Mouse (Mus musculus): ENCODE data around the gene Suox. TPM values are rescaled to one million over a fixed set of nuclear protein-coding genes. Genes with fewer than 3 reads are reported as not detected.

The Suox gene
- polyA plus RNA-seq, 1 experiment from 2014 or later, result 11.2 TPM

- Histone ChIP-seq H3K27me3 (replicated peaks; ENCODE audit: control insufficient read depth, insufficient read depth, low read length) (no peaks in the 10 kb centered on the region), H3K4me2 (ENCODE audit: low read length) (peak overlapping the region; percentile 50), H3K27ac (ENCODE audit: low read length) (peak overlapping the region; percentile 79), H3K36me3 (ENCODE audit: control insufficient read depth, insufficient read depth) (0 out of 2 replicates have a peak, but pooled peaks cover 3% of the 10 kb centered on the region), H3K9me3 (ENCODE audit: control insufficient read depth, low read length) (no peaks in the 10 kb centered on the region), H3K4me1 (replicated peaks; ENCODE audit: control insufficient read depth, insufficient read depth, low read length) (peaks cover 18% of the 10 kb centered on the region), H3K4me3 (replicated peaks; ENCODE audit: low read length) (peak overlapping the region; percentile 49), H3K9ac (replicated peaks; ENCODE audit: low read depth, low read length) (peak overlapping the region; percentile 57)
- ATAC-seq, result peak; percentile 76
- WGBS, result 9% methylated on average over 11 of the region's 13 CpGs
Observed at GRCm38 (mm10) chr10:128646139-128647089, 27.5 kb downstream of the Suox start.

GRCm38 (mm10) chr10:128645111-128646011, 28.5 kb downstream of the Suox start, which contains the start of gene Ikzf4:
Gene Ikzf4 (minus strand): TSS chr10:128645991.
- H3K9ac ChIP-seq (replicated peaks; ENCODE audit: low read depth, low read length), result peak within 1 kb of the TSS; percentile 63
- peak within 1 kb of the TSS; percentile 79 for H3K27ac ChIP-seq (ENCODE audit: low read length)
- WGBS, result 2% methylated on average over 35 of the region's 36 CpGs
- H3K36me3 ChIP-seq (ENCODE audit: control insufficient read depth, insufficient read depth), result peaks cover 5% of the 10 kb centered on the region; the same call in 1 of the 2 replicates
- H3K4me2 ChIP-seq (ENCODE audit: low read length), result peak within 1 kb of the TSS; percentile 50
- ATAC-seq, result peak; percentile 80
- no peaks in the 10 kb centered on the region for H3K9me3 ChIP-seq (ENCODE audit: control insufficient read depth, low read length)
- H3K4me1 ChIP-seq (replicated peaks; ENCODE audit: control insufficient read depth, insufficient read depth, low read length), result peaks cover 18% of the 10 kb centered on the region
- no peaks in the 10 kb centered on the region for H3K27me3 ChIP-seq (replicated peaks; ENCODE audit: control insufficient read depth, insufficient read depth, low read length)
- peak within 1 kb of the TSS; percentile 49 for H3K4me3 ChIP-seq (replicated peaks; ENCODE audit: low read length)

GRCm38 (mm10) chr10:128642749-128643148, 31.1 kb downstream of the Suox start:
- Histone ChIP-seq H3K4me1 (replicated peaks; ENCODE audit: control insufficient read depth, insufficient read depth, low read length) (peaks cover 18% of the 10 kb centered on the region), H3K4me2 (ENCODE audit: low read length) (no peak overlapping the region), H3K27me3 (replicated peaks; ENCODE audit: control insufficient read depth, insufficient read depth, low read length) (no peaks in the 10 kb centered on the region), H3K9ac (replicated peaks; ENCODE audit: low read depth, low read length) (no peak overlapping the region), H3K36me3 (ENCODE audit: control insufficient read depth, insufficient read depth) (peaks cover 5% of the 10 kb centered on the region; the same call in 1 of the 2 replicates), H3K9me3 (ENCODE audit: control insufficient read depth, low read length) (no peaks in the 10 kb centered on the region), H3K27ac (ENCODE audit: low read length) (no peak overlapping the region), H3K4me3 (replicated peaks; ENCODE audit: low read length) (no peak overlapping the region)
- no peak for ATAC-seq
- 86% methylated on average over 6 of the region's 6 CpGs for WGBS

DNA sequence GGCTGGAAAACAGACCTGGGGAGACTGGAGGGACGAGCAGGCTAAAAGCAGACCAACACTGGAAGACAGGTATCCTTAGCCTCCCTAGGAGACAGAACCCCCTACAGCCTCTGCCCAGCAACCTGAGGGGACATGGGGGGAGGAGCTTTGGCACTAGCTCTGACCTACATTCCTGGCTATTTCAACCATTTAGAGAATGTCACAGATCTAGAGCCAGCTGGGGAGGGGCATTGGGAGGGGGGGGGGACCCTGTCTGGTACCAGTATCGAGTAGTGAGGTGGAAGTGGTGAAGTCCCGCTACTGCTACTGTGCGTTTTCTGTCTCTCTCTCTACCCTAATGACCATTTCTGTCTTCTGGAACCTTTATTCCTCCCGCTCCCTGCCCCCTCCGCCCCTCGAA, 32.0 kb downstream of the Suox start:
- 85% methylated on average over 7 of the region's 7 CpGs for WGBS
- no peak overlapping the region for H3K4me3 ChIP-seq (replicated peaks; ENCODE audit: low read length)
- ATAC-seq, result no peak

DNA sequence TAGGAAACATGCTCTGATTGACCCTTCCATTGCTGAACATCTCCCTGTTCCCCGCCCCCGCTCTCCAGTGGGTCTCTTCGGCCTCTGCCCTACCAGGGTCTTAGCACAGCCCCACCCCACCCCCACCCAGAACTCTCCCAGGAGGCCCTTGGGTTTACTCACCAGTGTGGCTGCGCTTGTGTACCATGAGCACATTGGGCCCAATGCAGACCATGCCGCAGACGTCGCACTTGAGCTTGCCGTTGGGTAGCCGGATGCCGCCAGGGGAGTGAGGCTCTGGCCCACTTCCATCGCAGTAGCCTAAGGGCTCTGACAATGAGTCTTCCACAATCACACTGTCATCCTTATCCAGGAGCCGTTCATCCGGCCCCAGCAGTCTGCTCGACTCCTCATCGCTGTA, 33.0 kb downstream of the Suox start:
- Histone ChIP-seq H3K4me2 (ENCODE audit: low read length) (no peak overlapping the region), H3K27me3 (replicated peaks; ENCODE audit: control insufficient read depth, insufficient read depth, low read length) (no peaks in the 10 kb centered on the region), H3K36me3 (ENCODE audit: control insufficient read depth, insufficient read depth) (peaks cover 10% of the 10 kb centered on the region; the same call in 1 of the 2 replicates), H3K27ac (ENCODE audit: low read length) (no peak overlapping the region), H3K9me3 (ENCODE audit: control insufficient read depth, low read length) (no peaks in the 10 kb centered on the region), H3K4me3 (replicated peaks; ENCODE audit: low read length) (no peak overlapping the region), H3K4me1 (replicated peaks; ENCODE audit: control insufficient read depth, insufficient read depth, low read length) (peaks cover 9% of the 10 kb centered on the region), H3K9ac (replicated peaks; ENCODE audit: low read depth, low read length) (no peak overlapping the region)
- no peak for ATAC-seq
- WGBS, result 93% methylated on average over 15 of the region's 15 CpGs

More for the DNA sequence above, 32.0 kb downstream of the Suox start:
- no peaks in the 10 kb centered on the region for H3K27me3 ChIP-seq (replicated peaks; ENCODE audit: control insufficient read depth, insufficient read depth, low read length)
- no peak overlapping the region for H3K27ac ChIP-seq (ENCODE audit: low read length)
- peaks cover 15% of the 10 kb centered on the region for H3K4me1 ChIP-seq (replicated peaks; ENCODE audit: control insufficient read depth, insufficient read depth, low read length)
- H3K9ac ChIP-seq (replicated peaks; ENCODE audit: low read depth, low read length), result no peak overlapping the region
- no peak overlapping the region for H3K4me2 ChIP-seq (ENCODE audit: low read length)
- peaks cover 5% of the 10 kb centered on the region; the same call in 1 of the 2 replicates for H3K36me3 ChIP-seq (ENCODE audit: control insufficient read depth, insufficient read depth)
- no peaks in the 10 kb centered on the region for H3K9me3 ChIP-seq (ENCODE audit: control insufficient read depth, low read length)

DNA sequence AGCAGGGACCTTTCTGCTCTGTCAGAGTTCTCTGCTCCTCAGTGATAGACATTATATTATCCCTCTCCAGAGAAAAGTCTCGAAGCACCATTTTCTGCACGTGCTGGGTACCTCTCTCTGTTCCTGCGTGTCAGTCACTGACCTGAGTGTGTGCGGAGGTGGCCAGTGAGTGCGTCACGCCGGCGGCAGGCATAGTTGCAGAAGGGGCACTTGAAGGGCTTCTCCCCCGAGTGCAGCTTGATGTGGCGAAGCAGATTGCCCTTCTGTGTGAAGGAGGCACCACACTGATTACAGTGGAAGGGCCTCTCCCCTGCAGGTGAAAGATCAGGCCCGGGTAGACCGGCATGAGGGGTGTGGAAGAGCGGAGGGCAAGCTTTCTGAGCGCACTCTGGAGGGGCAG, 33.9 kb downstream of the Suox start:
- H3K4me3 ChIP-seq (replicated peaks; ENCODE audit: low read length), result no peak overlapping the region
- no peak overlapping the region for H3K9ac ChIP-seq (replicated peaks; ENCODE audit: low read depth, low read length)
- H3K4me2 ChIP-seq (ENCODE audit: low read length), result no peak overlapping the region
- H3K27me3 ChIP-seq (replicated peaks; ENCODE audit: control insufficient read depth, insufficient read depth, low read length), result no peaks in the 10 kb centered on the region
- no peak for ATAC-seq
- peaks cover 10% of the 10 kb centered on the region; the same call in 1 of the 2 replicates for H3K36me3 ChIP-seq (ENCODE audit: control insufficient read depth, insufficient read depth)
- no peak overlapping the region for H3K27ac ChIP-seq (ENCODE audit: low read length)
- WGBS, result 93% methylated on average over 14 of the region's 14 CpGs
- H3K4me1 ChIP-seq (replicated peaks; ENCODE audit: control insufficient read depth, insufficient read depth, low read length), result peaks cover 9% of the 10 kb centered on the region
- no peaks in the 10 kb centered on the region for H3K9me3 ChIP-seq (ENCODE audit: control insufficient read depth, low read length)

- Histone ChIP-seq H3K9me3 (ENCODE audit: control insufficient read depth, low read length) (no peaks in the 10 kb centered on the region), H3K9ac (replicated peaks; ENCODE audit: low read depth, low read length) (no peak overlapping the region), H3K4me1 (replicated peaks; ENCODE audit: control insufficient read depth, insufficient read depth, low read length) (no peaks in the 10 kb centered on the region), H3K27me3 (replicated peaks; ENCODE audit: control insufficient read depth, insufficient read depth, low read length) (no peaks in the 10 kb centered on the region), H3K4me2 (ENCODE audit: low read length) (no peak overlapping the region), H3K36me3 (ENCODE audit: control insufficient read depth, insufficient read depth) (peaks cover 21% of the 10 kb centered on the region), H3K4me3 (replicated peaks; ENCODE audit: low read length) (no peak overlapping the region), H3K27ac (ENCODE audit: low read length) (no peak overlapping the region)
- WGBS, result 13% methylated on average over 11 of the region's 11 CpGs
- no peak for ATAC-seq
Observed at GRCm38 (mm10) chr10:128637011-128637410, 36.9 kb downstream of the Suox start.

GRCm38 (mm10) chr10:128636561-128636960, 37.3 kb downstream of the Suox start:
- 48% methylated on average over 6 of the region's 6 CpGs for WGBS
- H3K4me3 ChIP-seq (replicated peaks; ENCODE audit: low read length), result no peak overlapping the region
- H3K27ac ChIP-seq (ENCODE audit: low read length), result no peak overlapping the region

GRCm38 (mm10) chr10:128635697-128636096, 38.2 kb downstream of the Suox start:
- Histone ChIP-seq H3K4me2 (ENCODE audit: low read length) (no peak overlapping the region), H3K9me3 (ENCODE audit: control insufficient read depth, low read length) (no peaks in the 10 kb centered on the region), H3K36me3 (ENCODE audit: control insufficient read depth, insufficient read depth) (peaks cover 19% of the 10 kb centered on the region), H3K4me3 (replicated peaks; ENCODE audit: low read length) (no peak overlapping the region), H3K4me1 (replicated peaks; ENCODE audit: control insufficient read depth, insufficient read depth, low read length) (no peaks in the 10 kb centered on the region), H3K9ac (replicated peaks; ENCODE audit: low read depth, low read length) (no peak overlapping the region), H3K27me3 (replicated peaks; ENCODE audit: control insufficient read depth, insufficient read depth, low read length) (no peaks in the 10 kb centered on the region), H3K27ac (ENCODE audit: low read length) (no peak overlapping the region)
- 94% methylated on average over 13 of the region's 13 CpGs for WGBS
- no peak for ATAC-seq

More at GRCm38 (mm10) chr10:128636561-128636960, 37.3 kb downstream of the Suox start:
- no peak overlapping the region for H3K4me2 ChIP-seq (ENCODE audit: low read length)
- no peak for ATAC-seq
- no peaks in the 10 kb centered on the region for H3K27me3 ChIP-seq (replicated peaks; ENCODE audit: control insufficient read depth, insufficient read depth, low read length)
- peaks cover 21% of the 10 kb centered on the region for H3K36me3 ChIP-seq (ENCODE audit: control insufficient read depth, insufficient read depth)
- H3K9ac ChIP-seq (replicated peaks; ENCODE audit: low read depth, low read length), result no peak overlapping the region
- H3K4me1 ChIP-seq (replicated peaks; ENCODE audit: control insufficient read depth, insufficient read depth, low read length), result no peaks in the 10 kb centered on the region
- H3K9me3 ChIP-seq (ENCODE audit: control insufficient read depth, low read length), result no peaks in the 10 kb centered on the region

All from forebrain, embryonic 16.5 days (tissue).